Mouse (Mus musculus): ENCODE results near the gene Adam10. TPM values are rescaled to one million over a fixed set of nuclear protein-coding genes. Genes with fewer than 3 reads are reported as not detected.

Gene Adam10
- polyA plus RNA-seq (2014; fragmentation: Illumina TruSeq; extraction: RNeasy Lipid Tissue Mini Kit (QIAGEN cat#74804); ENCODE audit: low read depth, low replicate concordance), result 39.4 TPM

DNA sequence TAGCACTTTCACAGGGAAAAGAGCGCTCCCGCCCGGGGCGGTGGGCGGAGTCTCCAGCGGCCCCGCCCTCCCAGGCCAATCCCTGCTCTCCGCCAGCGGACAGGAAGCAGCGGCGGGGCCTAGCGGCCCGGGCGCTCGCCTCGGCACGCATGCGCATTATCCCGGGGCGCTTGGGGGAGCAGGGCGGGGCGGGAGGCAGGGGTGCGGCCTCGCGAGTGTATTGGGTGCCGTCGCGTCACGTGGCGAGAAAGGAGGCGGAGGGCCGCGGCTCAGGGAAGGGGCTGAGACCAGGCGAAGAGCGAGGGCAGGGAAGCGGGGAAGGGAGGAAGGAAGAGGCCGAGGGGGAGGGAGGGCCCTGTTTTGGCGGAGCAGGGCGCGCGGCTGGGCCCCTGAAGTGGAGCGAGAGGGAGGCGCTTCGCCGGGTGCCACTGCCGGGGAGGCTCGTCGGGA lies at the start of gene Adam10:
Gene Adam10 (plus strand): TSS at position 316 of the 450 bp plus-strand sequence.

DNA sequence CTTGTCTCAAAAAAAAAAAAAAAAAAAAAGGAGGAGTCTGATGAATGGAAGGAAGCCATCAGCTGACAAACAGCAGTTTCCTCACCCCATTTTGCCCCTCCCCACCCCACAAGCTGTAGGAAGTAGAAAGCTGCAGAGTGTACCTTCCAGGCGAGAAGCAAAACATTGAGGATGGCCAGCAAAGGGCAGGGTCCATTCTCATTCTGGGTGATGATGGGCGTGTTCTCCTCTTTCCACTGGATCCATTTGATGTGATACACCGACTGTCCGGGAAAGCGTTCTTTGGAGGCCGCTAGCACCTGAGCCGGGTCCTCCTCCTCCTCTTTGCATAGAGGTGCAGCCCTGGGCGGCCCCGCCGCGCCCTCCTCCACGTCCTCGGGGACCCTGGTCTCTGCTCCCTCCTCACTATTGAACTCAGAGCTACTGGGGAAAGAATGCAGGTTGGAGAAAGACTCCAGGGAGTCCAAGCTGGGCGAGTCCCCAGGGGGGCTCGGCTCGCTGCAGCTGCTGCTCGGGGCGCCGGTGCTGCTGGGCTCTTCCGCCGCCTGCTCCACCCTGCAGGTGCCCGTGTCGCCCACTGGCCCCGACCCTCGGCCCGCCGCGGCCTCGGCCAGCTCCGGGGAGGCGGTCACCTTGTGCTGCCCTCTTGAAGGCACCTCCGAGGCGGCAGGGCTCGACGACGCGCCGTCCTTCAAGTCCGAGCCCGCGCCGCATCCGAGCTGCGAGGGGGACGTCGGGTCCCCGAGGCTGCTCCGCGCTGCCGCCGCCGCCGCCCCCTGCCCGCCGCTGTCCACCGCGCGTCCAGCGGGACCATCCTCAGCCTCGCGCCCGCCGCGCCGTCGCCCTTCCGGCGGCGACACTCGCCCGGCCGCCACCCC lies 22.4 kb upstream of the Adam10 start, which contains the start of gene Gm10642:
Gene Gm10642 (plus strand): TSS at position 122 of the 878 bp plus-strand sequence.

DNA sequence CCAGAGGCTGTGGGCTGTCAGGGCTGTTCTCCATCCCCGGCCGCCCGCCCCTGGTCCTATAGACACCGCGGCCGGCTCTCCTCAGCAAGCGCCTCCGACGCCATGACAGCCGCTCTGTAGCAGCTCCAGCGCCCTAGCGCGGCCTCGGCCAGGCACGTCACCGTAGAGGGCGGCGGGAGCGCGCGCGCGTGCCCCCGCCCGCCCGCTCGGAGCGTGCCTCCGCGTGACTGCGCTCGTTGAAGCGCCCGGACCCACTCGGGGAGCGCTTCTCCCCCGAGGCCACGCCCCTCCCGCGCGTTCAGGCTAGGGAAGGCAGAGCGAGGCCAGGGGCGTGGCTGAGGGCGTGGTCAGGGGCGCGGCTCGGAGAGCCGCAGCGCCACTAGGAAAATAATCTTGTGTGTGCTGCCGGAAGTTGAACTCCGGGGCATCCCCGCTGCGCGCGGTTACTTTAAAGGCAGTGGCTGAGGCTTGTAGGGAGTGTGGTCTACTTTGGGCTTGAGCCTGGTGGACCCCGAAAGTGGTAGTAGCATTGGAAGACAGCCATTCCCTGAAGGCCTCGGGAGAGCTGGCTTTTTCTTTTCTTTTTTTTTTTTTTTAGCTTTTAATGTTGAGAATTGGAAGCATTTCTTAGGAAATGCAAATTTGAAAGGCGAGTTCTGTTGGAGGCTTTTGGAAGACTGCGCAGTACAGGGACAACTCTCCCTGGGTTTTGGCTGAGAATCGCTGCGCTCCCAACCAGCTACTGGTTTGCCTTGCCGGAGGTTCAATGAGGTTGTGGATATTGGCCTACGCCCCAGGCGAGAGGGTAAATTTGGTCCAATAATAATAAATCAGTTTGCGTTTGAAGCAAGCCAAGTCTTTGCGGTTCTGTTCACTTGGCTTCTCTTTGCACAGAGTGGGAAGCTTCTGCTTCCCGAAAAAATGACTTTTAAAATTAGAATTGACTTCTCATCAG lies 21.5 kb upstream of the Adam10 start, which contains the start of gene Mindy2:
Gene Mindy2 (minus strand): TSS at position 162 of the 955 bp plus-strand sequence.

Other genes with a start within 250 kb of the Adam10 start
- gene Rnf111, start 175.3 kb upstream of the Adam10 start, polyA plus RNA-seq (2014; fragmentation: Illumina TruSeq; extraction: RNeasy Lipid Tissue Mini Kit (QIAGEN cat#74804); ENCODE audit: low read depth, low replicate concordance), result 23.2 TPM
- 221 TPM for gene Sltm, start 136.2 kb upstream of the Adam10 start, polyA plus RNA-seq (2014; fragmentation: Illumina TruSeq; extraction: RNeasy Lipid Tissue Mini Kit (QIAGEN cat#74804); ENCODE audit: low read depth, low replicate concordance)
- gene Gm10642, start 22.7 kb upstream of the Adam10 start, polyA plus RNA-seq (2014; fragmentation: Illumina TruSeq; extraction: RNeasy Lipid Tissue Mini Kit (QIAGEN cat#74804); ENCODE audit: low read depth, low replicate concordance), result not detected
- 8.1 TPM for gene Mindy2, start 21.8 kb upstream of the Adam10 start, polyA plus RNA-seq (2014; fragmentation: Illumina TruSeq; extraction: RNeasy Lipid Tissue Mini Kit (QIAGEN cat#74804); ENCODE audit: low read depth, low replicate concordance)

Measured in testis, adult 10 weeks (tissue).